Mouse (Mus musculus): Measurements from ENCODE around the gene Tmed11. TPM values are rescaled to one million over a fixed set of nuclear protein-coding genes. Genes with fewer than 3 reads are reported as not detected.
"Not testable (repeated sequence)": the region's sequence is repeated elsewhere in the genome, so short reads cannot be mapped to it uniquely, and the experiment has no call there.

Tmed11 gene
- total RNA-seq (2015), result not detected in 2 replicates
- not detected in 2 replicates for total RNA-seq (2017)

GRCm38 (mm10) chr5:108795263-108795662 lies at the start of gene Tmed11:
Gene Tmed11 (minus strand): TSS chr5:108795363.
- ATAC-seq (replicated peaks; ENCODE audit: poor library complexity), result not testable (repeated sequence)

GRCm38 (mm10) chr5:108836156-108836555 lies 41.0 kb upstream of the Tmed11 start:
- ATAC-seq (replicated peaks; ENCODE audit: poor library complexity), result no peak; the same call in 1 of the 2 replicates

GRCm38 (mm10) chr5:108823276-108823675 lies 28.1 kb upstream of the Tmed11 start:
- ATAC-seq (replicated peaks; ENCODE audit: poor library complexity), result no peak

GRCm38 (mm10) chr5:108808750-108809149 lies 13.6 kb upstream of the Tmed11 start, which contains the start of gene Vmn2r8:
Gene Vmn2r8 (minus strand): TSS chr5:108808850.
- ATAC-seq (replicated peaks; ENCODE audit: poor library complexity), result not testable (repeated sequence)

GRCm38 (mm10) chr5:108803646-108804045 lies 8.5 kb upstream of the Tmed11 start:
- ATAC-seq (replicated peaks; ENCODE audit: poor library complexity), result no peak

- ATAC-seq (replicated peaks; ENCODE audit: poor library complexity), result peak; percentile 39; the same call in 1 of the 2 replicates
These were observed 4.8 kb downstream of the Tmed11 start for GRCm38 (mm10) chr5:108790385-108790784.

- no peak for ATAC-seq (replicated peaks; ENCODE audit: poor library complexity)
These were observed 20.4 kb downstream of the Tmed11 start, which contains the start of gene Rnf212 for GRCm38 (mm10) chr5:108774630-108775306. Gene Rnf212 (minus strand): TSS chr5:108774982.

GRCm38 (mm10) chr5:108760002-108760401 lies 35.2 kb downstream of the Tmed11 start:
- no peak for ATAC-seq (replicated peaks; ENCODE audit: poor library complexity)

- ATAC-seq (replicated peaks; ENCODE audit: poor library complexity), result peak; percentile 54
These were observed 36.8 kb downstream of the Tmed11 start for GRCm38 (mm10) chr5:108758396-108758795.

- not testable (repeated sequence) for ATAC-seq (replicated peaks; ENCODE audit: poor library complexity)
These were observed 43.9 kb downstream of the Tmed11 start for GRCm38 (mm10) chr5:108751258-108751657.

- ATAC-seq (replicated peaks; ENCODE audit: poor library complexity), result peak; percentile 60; the same call in 1 of the 2 replicates
These were observed 44.6 kb downstream of the Tmed11 start for GRCm38 (mm10) chr5:108750328-108751210.

GRCm38 (mm10) chr5:108744629-108745028 lies 50.5 kb downstream of the Tmed11 start:
- ATAC-seq (replicated peaks; ENCODE audit: poor library complexity), result no peak

- peak; percentile 69; the same call in 1 of the 2 replicates for ATAC-seq (replicated peaks; ENCODE audit: poor library complexity)
These were observed 51.3 kb downstream of the Tmed11 start for GRCm38 (mm10) chr5:108743856-108744255.

GRCm38 (mm10) chr5:108742596-108742995 lies 52.6 kb downstream of the Tmed11 start:
- no peak for ATAC-seq (replicated peaks; ENCODE audit: poor library complexity)

- ATAC-seq (replicated peaks; ENCODE audit: poor library complexity), result no peak
These were observed 53.3 kb downstream of the Tmed11 start for GRCm38 (mm10) chr5:108741844-108742243.

- no peak for ATAC-seq (replicated peaks; ENCODE audit: poor library complexity)
These were observed 67.7 kb downstream of the Tmed11 start for GRCm38 (mm10) chr5:108727425-108727824.

Other genes starting within 250 kb of the Tmed11 start
- 0.07 TPM in 1 of 2 replicates, not detected in the other for gene Cplx1, start 245.3 kb downstream of the Tmed11 start, total RNA-seq (2015)
- not detected in 2 replicates for gene Cplx1, start 245.3 kb downstream of the Tmed11 start, total RNA-seq (2017)
- 69.6 and 74.6 TPM in 2 replicates for gene Gak, start 165.6 kb downstream of the Tmed11 start, total RNA-seq (2015)
- 89.9 and 120 TPM in 2 replicates for gene Gak, start 165.6 kb downstream of the Tmed11 start, total RNA-seq (2017)
- gene Tmem175, start 165.6 kb downstream of the Tmed11 start, total RNA-seq (2015), result 22.9 and 28.7 TPM in 2 replicates
- gene Tmem175, start 165.6 kb downstream of the Tmed11 start, total RNA-seq (2017), result 13.4 and 13.8 TPM in 2 replicates
- gene Idua, start 135.0 kb downstream of the Tmed11 start, total RNA-seq (2015), result 15.6 and 18.5 TPM in 2 replicates
- 3.1 and 7.3 TPM in 2 replicates for gene Idua, start 135.0 kb downstream of the Tmed11 start, total RNA-seq (2017)
- gene Dgkq, start 125.7 kb downstream of the Tmed11 start, total RNA-seq (2015), result 4.2 and 4.8 TPM in 2 replicates
- gene Dgkq, start 125.7 kb downstream of the Tmed11 start, total RNA-seq (2017), result 4.2 and 8.2 TPM in 2 replicates
- gene Slc26a1, start 119.8 kb downstream of the Tmed11 start, total RNA-seq (2015), result 2.0 and 2.1 TPM in 2 replicates
- 0.75 and 1.5 TPM in 2 replicates for gene Slc26a1, start 119.8 kb downstream of the Tmed11 start, total RNA-seq (2017)
- gene Fgfrl1, start 103.0 kb downstream of the Tmed11 start, total RNA-seq (2015), result 1.7 TPM in 2 replicates
- 2.3 and 2.7 TPM in 2 replicates for gene Fgfrl1, start 103.0 kb downstream of the Tmed11 start, total RNA-seq (2017)
- gene Rnf212, start 20.4 kb downstream of the Tmed11 start, total RNA-seq (2015), result not detected in 2 replicates
- gene Rnf212, start 20.4 kb downstream of the Tmed11 start, total RNA-seq (2017), result 0.79 TPM in 1 of 2 replicates, not detected in the other
- gene Vmn2r8, start 13.5 kb upstream of the Tmed11 start, total RNA-seq (2015), result not detected in 2 replicates
- not detected in 2 replicates for gene Vmn2r8, start 13.5 kb upstream of the Tmed11 start, total RNA-seq (2017)
- gene Vmn2r9, start 57.2 kb upstream of the Tmed11 start, total RNA-seq (2015), result not detected in 2 replicates
- gene Vmn2r9, start 57.2 kb upstream of the Tmed11 start, total RNA-seq (2017), result not detected in 2 replicates
- gene Vmn2r10, start 211.2 kb upstream of the Tmed11 start, total RNA-seq (2015), result not detected in 2 replicates
- gene Vmn2r10, start 211.2 kb upstream of the Tmed11 start, total RNA-seq (2017), result not detected in 2 replicates

Measured in megakaryocyte progenitor cell, adult 5-6 weeks (primary cell).